Mouse (Mus musculus) embryonic fibroblast, embryonic 13.5 days (primary cell): ENCODE measurements at regions not wholly inside any gene's neighbourhood (a gene's known extent, or its start where the extent isn't known, plus 50 kb on each side); places are given as distances from the start of the nearest gene placed in this dataset.

Source experiments
- CTCF ChIP-seq: IDR thresholded peaks from 2 replicates; pipeline ENCODE4 v1.5.1; 2011; ENCODE audit warnings: mild to moderate bottlenecking, control low read depth, low read length, moderate library complexity, borderline replicate concordance; ENCODE audit not compliant: insufficient read depth
- POLR2A ChIP-seq: IDR thresholded peaks from 2 replicates; pipeline ENCODE4 v1.6.1; 2011; ENCODE audit warnings: low read depth, mild to moderate bottlenecking, control low read depth, low read length, moderate library complexity

- no peak for TF ChIP-seq POLR2A
- no peak for TF ChIP-seq CTCF
Measured at GRCm38 (mm10) chr14:105958005-105958404, 61.4 kb upstream of the Spry2 start.
